Mouse (Mus musculus) stomach, postnatal 0 days (tissue): ENCODE measurements around the gene Smim15.

ENCODE experiments used
- CTCF ChIP-seq: IDR thresholded peaks from 2 replicates; pipeline ENCODE4 v1.5.1; 2016; ENCODE audit warnings: antibody characterized with exemption, low read depth, mild to moderate bottlenecking, moderate library complexity
- EP300 ChIP-seq: optimal IDR thresholded peaks from 2 replicates; pipeline ENCODE3; 2016; ENCODE audit warnings: antibody characterized with exemption

GRCm38 (mm10) chr13:108040451-108040850, 3.8 kb upstream of the Smim15 start:
- TF ChIP-seq CTCF (no peak), EP300 (no peak)
